Mouse (Mus musculus) CD8-positive naive resting alpha-beta T cell, adult 2 months (primary cell): Measurements from ENCODE around the gene Dmrt1.

Experiments used
- DNase-seq, 2 experiments: peaks; one replicate each; pipeline ENCODE4 v3.0.0; 2022; ENCODE audit warnings: low read depth in 2 of 2, low spot score in 2 of 2

The Dmrt1 gene

DNA sequence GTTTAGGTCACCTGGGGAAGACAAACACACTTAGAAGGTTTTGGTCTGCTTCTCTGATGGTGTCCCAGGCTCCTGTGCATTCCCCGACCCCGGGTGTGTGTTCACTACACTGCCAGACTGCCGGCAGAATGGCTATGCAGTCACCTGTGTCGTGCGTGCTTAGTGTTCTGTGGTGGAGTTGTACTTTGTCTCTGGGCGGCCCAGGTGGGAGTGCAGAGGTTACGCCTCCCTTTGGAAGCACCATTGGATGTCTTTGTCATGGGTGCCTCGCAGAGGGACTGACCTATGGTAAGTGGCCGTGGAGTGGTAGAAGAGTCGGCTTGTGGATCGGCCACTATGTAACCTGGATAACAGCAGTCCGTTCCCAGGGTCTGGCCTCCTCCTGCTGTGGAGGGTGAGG lies 59.0 kb downstream of the Dmrt1 start:
- DNase-seq, result no peak

DNA sequence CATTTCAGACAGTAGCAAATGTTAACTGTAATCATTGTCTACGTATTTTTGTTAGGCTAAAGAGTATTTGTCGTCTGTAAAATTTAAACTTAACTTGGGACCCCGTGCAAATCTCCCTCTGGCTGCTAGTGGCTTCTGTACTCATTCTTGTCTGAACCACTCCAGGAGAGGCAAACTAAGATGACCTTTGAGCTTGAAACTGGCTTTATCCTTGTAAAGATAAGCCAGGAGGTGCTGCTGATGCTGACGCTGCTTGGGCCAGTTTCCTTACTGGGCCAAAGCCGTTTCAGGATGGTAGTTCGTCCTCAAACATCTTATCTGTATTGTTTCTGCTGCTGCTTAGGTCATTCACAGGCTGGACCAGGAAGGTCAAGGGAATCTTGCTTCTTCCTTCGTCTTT lies 64.4 kb downstream of the Dmrt1 start:
- DNase-seq, result no peak

DNA sequence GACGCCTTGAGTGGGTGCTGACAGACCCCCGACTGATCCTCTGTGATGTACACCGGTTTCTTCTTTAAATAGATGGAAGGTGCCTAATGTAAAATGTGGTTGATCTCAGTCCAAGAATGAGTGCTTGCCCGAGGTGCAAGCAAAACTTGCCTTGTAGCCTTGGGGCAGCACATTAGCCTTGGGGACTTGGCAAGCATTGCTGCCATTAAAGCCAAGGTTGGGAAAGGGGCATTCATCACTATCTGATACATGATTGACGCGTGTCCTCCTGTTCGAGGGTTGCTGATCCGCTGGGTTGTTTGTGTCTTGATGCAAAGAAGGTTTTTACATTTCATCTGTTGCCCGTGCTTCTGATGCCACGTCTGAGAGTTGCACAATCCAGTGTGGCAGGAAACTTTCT lies 69.0 kb downstream of the Dmrt1 start:
- no peak for DNase-seq

DNA sequence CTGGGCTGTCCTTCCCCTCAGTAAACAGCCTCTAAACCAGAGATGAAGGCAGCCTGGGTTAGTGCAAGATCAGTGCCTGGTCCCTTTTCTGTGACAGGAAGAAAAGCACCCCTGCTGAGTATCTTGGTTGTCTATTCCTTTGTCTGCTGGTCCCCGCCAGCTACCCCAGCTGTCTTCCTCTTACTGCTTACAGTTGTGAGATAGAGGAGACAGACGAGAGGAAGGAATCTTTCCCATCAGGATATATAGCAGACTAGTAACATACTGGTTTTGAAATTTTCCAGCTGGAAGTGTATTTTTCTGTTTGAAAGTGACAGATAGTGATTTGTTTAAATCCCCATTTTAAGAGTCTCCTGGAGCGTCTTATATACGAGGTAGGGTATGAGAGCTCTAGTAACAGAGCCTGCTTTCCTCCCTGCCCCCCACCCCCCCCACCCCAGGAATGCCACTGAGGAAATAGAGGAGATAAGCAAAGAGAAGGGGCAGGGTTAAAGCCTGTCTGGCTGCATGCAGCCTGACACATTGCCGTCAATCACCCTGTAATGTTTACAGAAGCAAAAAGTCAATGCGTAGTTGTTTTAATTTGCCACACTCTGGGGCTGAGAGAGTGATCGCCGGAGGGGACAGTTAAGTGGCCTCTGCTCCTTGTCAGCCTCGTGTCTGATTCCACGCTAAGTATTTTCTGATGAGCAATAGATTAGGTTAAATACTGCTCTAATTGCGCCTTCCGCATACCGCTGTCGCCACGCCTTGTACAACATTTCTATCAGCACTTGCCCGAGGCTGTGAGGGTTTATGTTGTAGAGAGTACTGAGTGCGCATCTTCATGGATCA lies 69.8 kb downstream of the Dmrt1 start:
- DNase-seq, result no peak

DNA sequence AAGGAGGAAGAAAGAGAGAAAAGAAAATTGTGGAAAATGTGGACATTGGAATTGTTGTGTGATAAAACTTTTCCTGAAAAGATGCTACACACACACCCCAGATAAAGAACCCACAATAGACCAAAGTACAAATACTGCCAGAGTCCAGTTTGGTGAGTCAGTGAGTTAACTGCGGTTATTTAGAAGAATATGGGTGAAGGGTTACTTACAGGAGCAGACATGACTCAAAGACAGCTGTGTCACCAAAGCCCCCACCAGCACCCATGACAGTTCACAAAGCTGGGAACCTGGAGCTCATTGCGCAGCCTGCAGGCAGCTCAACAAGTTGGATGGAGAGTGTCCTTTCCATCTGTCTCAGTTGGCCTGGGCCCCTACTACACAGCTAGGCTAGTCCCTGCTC lies 72.9 kb downstream of the Dmrt1 start:
- no peak for DNase-seq

DNA sequence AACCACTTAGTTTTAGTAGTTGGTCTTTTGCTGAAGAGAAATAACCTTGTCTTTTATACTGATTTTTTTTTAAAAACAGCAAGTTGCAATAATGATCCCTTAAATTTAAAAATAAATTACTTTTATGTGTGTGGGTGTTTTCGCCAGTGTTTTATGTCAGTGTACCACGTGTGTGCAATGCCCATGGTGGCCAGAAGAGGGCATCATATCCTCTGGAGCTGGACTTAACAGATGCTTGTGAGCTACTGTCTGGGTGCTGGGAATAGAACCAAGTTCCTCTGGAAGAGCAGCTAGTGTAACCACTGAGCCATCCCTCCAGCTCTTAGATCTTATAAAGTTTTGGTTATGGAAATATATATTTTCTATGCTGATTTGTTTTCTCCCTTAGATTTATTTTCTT lies 74.0 kb downstream of the Dmrt1 start:
- DNase-seq, result no peak

DNA sequence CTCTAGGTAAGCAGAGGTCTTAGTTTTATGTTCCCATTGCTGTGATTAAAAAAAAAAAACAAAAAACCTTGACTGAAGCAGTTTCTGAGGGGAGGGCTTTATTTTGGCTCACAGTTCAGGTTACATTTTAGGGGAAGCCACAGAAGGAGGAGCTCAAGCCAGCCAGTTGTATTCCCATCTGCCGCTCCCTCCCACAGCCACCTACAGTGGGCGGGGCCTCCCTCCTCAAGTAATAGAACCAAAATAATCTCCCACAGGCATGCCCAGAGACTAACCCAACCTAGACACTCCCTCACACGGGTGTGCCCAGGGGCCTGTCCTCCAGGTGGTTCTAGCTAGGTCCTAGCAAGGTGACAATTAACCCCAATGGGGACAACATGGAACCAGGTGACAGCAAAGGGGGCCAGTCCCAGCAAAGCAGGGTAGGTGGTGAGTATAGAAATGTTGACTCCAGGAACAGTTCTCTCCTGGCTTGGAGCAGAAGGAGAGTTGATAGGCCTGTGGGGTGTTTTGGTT lies 92.4 kb downstream of the Dmrt1 start:
- DNase-seq, result no peak

DNA sequence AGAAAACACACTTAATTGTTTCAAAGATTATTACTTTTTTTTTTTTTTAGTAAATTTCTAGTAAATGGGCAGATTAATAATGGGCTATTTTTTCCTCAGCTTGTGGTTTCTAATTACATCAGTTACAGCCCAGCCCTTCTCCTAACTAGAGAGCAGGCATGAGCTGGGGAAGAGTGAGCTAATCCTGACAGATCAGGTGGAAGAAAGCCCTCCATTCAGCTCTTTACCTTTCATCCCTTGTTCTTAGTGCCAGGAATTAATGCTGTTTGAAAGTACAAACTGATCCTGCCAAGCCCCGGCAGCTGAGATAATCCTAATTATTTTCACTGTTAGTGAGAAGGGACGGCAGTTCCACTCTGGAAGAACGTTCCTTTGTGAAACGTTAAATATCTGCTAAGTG lies 93.2 kb downstream of the Dmrt1 start:
- DNase-seq, result no peak

DNA sequence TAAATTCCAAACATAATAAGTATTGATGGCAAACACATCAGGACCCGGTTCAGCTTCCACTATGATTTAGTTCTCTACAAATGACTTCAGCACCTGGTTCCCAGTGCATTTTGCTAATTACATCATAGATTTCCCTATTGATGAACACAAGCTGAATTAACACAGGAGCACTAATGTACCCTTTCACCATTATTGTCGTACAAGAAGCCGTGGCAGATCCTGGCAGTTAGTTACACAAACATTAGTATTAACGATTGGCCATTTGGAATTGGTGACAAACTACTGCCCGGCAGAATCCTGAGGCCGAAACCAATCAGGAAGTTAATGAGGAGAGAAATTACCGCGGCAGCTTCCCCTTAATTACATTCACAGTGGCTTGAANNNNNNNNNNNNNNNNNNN lies 96.5 kb downstream of the Dmrt1 start:
- no peak for DNase-seq

DNA sequence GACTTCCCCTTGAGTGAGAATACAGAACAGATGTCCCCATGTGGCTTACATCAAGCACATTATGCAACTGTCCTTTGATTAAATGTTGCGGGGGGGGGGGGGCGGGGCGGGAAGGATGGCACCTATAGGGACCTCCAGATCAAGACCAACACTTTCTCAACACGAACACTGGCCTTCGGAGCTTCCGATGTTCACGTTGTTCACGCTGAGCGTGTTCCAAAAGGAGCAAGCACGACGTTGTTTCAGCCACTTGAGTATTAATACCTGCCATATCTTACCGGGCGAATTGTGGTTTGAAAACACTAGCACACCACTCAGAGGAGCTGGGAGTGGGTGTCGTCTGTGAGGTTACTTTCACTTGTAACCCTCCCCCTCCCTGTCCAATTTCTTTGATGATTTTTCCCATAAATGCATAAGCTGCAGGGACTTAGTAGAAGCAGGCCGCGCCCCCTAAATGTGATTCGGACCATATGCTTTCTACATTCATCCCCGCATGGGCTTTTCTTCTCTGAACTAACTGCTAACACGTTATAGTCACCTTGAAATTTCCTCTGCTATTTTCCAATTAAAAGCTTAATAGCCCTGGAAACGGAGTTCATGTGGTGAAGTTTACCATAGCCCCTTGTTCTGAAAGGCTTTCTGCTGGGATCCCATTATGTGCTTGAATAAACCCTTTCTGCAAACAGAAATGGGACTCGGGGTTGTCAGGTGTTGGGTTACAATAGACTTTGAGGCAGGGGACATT lies 102.2 kb downstream of the Dmrt1 start:
- DNase-seq, result no peak

DNA sequence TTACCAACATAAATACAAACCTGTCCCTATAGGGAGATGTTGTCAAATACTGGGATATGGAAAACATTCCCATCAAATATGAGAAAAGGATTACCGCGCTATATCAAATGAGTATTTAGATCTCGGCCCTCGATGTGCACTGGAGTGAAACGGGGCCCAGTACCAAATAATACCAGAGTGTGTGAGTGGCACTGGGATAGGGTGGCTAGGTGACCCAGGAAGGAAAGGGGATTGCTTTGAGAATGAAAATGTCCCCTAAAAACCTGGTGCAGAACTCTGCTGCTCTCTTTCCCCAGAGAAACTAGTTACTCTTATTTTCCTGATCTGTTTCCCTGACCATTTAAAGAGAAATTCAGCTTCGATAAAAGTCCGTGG lies 102.8 kb downstream of the Dmrt1 start:
- no peak for DNase-seq

DNA sequence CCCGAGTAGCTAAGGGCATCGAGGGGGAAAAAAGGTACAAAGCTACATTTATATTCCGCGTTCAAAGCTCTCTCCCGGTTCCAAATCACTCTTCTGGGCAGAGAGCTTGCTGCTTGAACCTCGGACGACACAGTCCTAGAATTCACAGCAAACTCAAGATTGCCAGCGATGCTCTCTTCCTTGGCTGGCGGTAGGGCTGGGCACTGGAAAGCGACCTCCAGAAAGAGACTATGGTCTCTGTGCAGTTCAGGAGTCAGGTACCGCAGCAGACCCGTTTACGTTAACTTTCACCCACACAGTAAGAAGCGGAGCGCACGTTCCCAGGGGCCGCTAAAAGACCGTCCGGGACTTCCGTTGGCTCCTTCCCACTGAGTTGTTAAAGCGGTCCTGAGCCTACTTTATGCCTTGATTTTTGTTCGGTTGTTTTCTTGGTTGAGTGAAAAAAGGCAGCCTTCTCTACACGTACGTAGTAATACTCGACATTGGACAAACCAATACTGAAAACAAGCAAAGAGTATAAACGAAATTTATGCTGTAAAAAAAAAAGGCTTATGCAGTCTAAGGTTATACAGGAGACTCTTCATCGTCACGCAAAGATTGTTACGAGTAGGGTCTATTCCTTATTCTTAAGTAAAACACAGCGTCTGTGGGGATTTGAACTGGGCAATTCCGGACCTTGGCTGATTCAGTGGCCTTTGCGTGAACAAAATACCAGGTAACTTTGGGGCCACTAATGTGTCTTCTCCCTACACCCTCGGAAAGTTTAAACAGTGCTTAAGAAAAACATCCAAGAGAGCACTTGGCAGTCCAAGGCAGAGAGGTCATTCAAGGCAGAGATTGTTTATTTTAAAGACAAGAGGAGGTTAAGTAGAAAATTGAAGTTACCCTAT lies 103.8 kb downstream of the Dmrt1 start:
- DNase-seq, result no peak

DNA sequence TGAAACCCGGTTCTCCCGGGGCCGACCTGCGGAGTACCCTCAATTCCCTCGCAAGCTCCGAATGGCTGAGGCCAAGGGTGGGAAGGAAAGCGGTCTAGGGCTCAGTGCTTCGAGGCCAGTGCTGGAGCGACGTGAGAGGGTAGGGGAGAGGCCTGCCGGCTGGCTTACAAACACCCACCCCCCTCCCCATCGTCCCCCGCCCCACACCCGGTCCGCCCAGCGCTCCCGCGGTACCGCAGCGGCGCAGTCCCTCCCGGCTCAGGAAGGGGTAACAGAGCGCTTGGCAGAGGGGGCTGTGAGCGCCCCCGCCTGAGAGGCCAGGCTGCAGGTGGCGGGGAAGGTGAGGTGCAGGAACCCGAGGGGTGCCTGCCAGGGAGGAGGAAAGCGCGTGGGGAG lies 104.6 kb downstream of the Dmrt1 start, which contains the start of gene Dmrt3:
Dmrt3 (plus strand) TSS at position 287 of the 396 bp plus-strand sequence.
- no peak for DNase-seq

DNA sequence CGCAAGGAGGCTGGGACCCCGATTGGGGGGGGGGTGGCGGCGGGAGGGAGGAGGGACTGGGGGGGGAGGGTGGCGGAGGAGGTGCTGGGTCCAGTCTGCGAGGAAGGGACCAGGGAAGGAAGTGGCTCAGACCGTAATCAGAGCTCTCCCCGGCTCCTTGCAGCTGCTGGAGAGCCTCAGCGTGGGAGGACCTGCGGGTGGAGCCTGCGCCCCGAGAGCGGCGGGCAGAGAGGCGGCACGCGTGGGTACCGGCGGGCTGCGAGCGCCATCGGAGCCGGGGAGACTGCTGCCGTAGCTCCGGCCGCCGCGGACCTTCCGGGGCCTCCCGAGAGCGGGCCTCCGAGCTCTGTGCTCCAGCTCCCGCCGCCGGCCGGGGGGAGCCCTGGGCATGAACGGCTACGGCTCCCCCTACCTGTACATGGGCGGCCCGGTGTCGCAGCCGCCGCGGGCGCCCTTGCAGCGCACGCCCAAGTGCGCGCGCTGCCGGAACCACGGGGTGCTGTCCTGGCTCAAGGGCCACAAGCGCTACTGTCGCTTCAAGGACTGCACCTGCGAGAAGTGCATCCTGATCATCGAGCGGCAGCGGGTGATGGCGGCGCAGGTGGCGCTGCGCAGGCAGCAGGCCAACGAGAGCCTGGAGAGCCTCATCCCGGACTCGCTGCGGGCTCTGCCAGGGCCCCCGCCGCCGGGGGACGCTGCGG lies 105.1 kb downstream of the Dmrt1 start:
- DNase-seq, result no peak

DNA sequence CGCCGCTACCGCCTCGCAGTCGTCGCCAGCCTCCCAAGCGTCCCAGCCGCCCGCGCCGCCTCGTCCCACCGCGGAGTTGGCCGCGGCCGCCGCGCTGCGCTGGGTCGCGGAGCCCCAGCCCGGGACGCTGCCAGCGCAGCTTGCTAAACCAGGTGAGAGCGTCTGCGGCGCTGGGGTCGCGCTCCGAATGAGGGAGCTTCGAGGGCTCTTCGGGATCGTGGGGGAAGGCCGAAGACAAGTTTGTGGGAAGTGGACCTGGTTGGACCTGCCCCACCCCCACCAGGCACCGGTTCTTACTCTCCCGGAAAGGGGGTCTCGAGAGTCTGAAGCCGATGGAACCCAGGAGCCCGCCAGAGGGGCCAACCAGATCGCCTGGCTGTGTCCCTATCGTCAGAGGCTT lies 105.7 kb downstream of the Dmrt1 start:
- no peak for DNase-seq

DNA sequence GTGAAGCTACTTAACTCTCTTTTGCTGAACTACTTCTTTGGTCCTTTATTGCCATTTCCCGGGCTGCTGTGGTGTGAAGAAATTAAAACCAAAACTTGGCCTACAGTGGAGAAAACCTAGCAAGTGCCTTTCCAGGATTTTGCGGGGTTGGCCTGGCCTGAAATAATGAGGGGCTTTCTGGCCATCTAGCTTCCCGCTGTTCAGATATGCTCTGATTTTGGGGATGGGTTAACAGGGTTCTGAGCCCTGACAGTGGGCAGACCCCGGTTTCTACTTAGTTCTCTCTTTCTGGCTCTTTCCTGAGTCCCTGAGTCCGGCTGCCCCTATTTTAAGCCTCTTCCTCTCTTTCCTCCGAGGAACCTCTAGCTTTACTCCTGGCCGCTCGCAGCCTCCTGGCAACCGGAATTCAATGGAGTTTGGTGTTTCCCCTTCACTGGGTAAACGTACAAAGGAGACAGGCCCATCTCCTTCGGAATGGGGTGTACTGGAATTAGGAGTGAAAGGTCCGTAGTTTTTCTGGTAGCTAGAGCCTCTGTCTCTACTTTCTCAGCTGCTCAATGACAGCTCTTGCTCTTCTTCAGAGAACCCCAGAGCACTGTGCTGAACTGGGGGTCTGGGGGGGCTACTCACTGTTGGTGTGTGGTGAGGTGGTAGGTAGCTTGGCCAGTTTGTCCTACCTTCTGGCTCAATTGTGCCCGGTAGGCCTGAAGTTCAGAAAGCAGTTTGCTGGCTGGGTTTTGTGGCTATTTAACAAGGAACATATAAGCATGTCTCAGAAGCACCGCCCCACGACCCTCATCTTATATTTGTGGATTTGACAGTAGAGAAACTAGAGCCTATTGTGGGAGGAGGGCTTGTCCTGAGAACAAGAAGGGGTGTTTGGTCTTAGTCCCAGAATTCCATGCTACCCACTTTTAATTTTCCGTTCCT lies 106.7 kb downstream of the Dmrt1 start:
- DNase-seq, result no peak

DNA sequence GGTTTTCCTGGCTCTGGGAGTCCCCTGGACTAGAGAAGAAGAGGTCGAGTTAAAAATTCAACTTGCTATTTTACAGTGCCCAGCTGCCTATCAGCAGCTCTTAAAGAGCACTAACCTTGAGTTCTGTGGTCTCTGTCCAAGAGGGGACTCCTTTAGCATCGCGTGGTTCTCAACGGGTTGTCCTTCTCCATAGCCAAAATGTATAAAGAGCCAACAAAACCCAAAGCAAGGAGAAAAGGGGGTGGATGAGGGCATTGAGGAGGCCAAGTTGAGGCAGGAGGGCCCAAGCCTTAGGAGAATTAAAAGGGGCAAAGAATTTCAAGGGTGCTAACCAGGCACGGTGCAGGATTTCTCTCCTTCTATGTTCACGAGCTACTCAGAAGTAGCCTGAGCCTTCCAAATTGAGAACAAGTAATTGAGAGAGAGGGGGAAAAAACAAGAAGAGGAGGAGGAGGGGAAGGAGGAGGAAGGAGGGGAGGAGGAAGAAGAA lies 107.4 kb downstream of the Dmrt1 start:
- no peak for DNase-seq

DNA sequence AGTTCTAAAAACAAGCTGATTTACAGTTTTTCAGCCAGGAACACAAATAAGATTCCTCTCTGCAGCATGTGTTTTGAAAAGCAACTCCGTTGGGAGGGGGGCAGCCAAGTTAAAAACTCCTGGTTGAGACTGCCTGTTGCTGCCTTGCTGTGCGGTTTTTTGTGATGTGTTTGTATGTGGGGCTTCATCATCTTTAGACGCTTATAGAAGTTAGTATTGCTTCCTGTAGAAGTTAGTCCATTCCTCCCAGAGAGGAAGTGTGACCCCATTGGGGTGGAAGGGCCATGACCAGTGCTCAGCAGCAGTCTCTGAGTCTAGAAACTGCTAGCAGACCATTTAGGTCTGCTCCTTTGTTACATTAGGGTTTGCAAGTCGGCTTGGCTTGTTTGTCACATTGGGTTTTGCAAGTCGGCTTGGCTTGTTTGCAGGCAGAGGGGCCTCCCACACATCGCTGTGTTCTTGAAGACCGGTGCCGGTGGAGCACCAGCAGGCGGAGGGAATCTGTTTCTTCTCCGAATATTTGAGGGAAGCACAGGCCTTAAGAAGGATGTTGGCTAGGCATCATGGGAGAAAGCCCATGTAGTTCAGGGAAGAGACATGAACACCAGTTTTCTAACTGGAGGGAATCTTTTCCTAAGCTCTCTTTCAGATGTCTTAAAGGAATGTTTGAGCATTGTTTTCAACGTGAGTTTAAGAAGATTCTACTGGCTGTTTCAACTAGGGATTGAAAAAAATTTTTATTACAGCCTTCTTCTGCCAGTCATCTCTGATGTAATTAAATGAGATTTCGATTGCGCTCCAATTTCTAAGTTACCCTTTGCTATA lies 108.3 kb downstream of the Dmrt1 start:
- DNase-seq, result no peak

DNA sequence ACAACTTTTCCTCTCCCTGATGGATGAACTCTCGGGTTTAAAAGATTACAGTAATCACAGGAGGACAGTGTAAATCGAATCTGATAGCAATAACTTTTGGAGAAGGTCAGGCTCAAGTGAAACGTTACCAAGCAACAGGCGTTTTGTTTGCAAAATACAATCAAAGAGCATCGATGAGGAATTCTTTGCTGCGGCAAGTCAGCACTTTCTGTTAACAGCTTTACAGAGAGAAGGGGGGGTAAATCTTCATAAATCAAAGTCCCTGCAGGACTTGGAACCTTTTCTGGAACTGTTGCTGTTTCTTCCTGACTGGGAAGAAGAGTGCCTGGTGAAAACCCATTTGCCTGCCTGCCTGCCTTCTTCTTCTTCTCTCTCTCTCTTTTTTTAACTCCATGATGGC lies 110.5 kb downstream of the Dmrt1 start:
- DNase-seq, result no peak
